Comparison of ENCODE assay signal across 8 mouse cellular contexts in the genomic region with DNA sequence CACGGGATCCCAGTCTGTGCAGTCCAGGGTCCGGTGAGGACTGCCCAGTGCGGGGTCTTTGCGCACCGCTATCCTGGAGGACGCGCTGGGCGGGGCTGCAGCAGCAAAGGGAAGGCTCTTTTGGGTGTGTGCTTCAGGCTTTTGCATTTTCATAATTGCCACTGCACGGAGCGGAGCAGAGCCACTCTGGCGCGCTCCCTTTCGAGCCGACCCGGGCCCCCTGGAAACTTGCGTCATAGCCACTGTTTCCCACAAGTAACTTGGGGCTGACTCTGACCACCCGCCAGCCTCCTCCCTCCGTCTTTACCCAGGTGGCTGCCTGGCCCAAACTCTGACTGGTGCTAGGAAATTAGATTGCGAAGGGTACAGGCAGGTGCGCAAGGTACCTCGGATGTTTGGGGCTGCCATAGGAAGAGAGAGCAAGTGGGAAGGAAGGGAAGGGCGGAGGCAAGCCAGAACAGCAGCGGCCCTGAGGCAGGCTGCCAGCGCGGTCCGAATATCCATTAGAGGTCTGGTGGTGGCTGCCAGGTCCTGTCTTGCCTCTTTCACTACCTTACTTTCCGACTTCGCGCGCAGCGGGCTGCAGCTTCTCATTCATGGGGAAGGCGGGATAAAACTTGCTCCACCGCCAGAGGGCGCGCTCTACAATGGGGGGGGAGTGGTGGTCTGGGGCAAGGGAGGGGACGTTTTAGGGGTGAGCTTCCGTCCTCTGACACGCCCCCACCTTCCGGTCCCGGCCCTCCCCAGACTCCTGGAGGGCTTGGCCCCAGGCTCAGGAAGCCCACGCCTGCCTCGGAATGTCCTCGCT. TPM values are rescaled to one million over a fixed set of nuclear protein-coding genes. Genes with fewer than 3 reads are reported as not detected.
A peak's percentile ranks its signal among the peaks of the same experiment; 100 is the strongest.
DNase-seq lines count a peak whose midpoint lies in the region; ATAC-seq lines count a peak whose summit lies in the region.

No protein-coding gene starts in this region.

- no peaks in the 10 kb centered on the region for H3K27me3 ChIP-seq in hindbrain, embryonic 16.5 days (replicated peaks; ENCODE audit: control insufficient read depth, insufficient read depth, low read length)

- peaks cover 10% of the 10 kb centered on the region for H3K4me1 ChIP-seq in hindbrain, embryonic 16.5 days (ENCODE audit: control insufficient read depth, insufficient read depth, low read depth, low read length)

- no peaks in the 10 kb centered on the region for H3K9me3 ChIP-seq in hindbrain, embryonic 16.5 days (ENCODE audit: control insufficient read depth, low read length)

- peak overlapping the region; percentile 96 for H3K27ac ChIP-seq in hindbrain, embryonic 16.5 days (ENCODE audit: low read depth, low read length)

- H3K9ac ChIP-seq in hindbrain, embryonic 16.5 days (ENCODE audit: low read depth, low read length) = peak overlapping the region; percentile 83

- no peaks in the 10 kb centered on the region for H3K36me3 ChIP-seq in hindbrain, embryonic 16.5 days (ENCODE audit: control insufficient read depth, insufficient read depth, low read length)

- DNase-seq in cerebellum, postnatal 36 days = peak; percentile 62 to 63
- DNase-seq in gastrocnemius, adult 8-10 months (ENCODE audit: low spot score in 2 of 2) = peak; percentile 74 to 77
- peak; percentile 43 to 86 for DNase-seq in left cerebral cortex, postnatal 10 days (ENCODE audit: extremely low spot score in 1 of 2, low spot score in 2 of 2)
- DNase-seq in right cerebral cortex, postnatal 10 days (ENCODE audit: low spot score in 2 of 2) = peak; percentile 72 to 73
- DNase-seq in urinary bladder, postnatal 14 days (ENCODE audit: low spot score) = peak; percentile 78

- intact Hi-C loops in left cerebral cortex, postnatal 10 days (cut with DNase I) = no loop called here

- ATAC-seq in activated CD4-positive, CD25-positive, alpha-beta regulatory T cell, adult 4 months = peak; percentile 4
- ATAC-seq in hindbrain, embryonic 16.5 days = peak; percentile 37
- peak; percentile 21 for ATAC-seq in megakaryocyte, adult 5-6 weeks (ENCODE audit: poor library complexity, severe bottlenecking)

- peak overlapping the region; percentile 89 for H3K4me2 ChIP-seq in hindbrain, embryonic 16.5 days (ENCODE audit: low read length)

- WGBS in hindbrain, embryonic 16.5 days = 1% methylated on average over 40 of the region's 43 CpGs

- peak overlapping the region; percentile 73 for H3K4me3 ChIP-seq in hindbrain, embryonic 16.5 days (ENCODE audit: low read length)

RNA-seq across cellular contexts. Expression of a gene that starts 0.7 kb away (rescaled TPM):
- polyA plus RNA-seq in activated CD4-positive, CD25-positive, alpha-beta regulatory T cell, adult 4 months (2017; shearing (Covaris generic)) = 1 to 10 TPM; 4.1 to 6.2 TPM
- total RNA-seq in gastrocnemius, adult 8-10 months (2022) = 1 to 10 TPM; 3.2 to 5.5 (median 3.7) TPM
- polyA plus RNA-seq in hindbrain, embryonic 16.5 days (2015; fragmentation: Nextera tagmentation; extraction: Ambion mirVana) = 8.5 and 10.6 TPM in 2 replicates
- total RNA-seq in left cerebral cortex, postnatal 10 days (2021) = 1 to 10 TPM; 3.1 to 3.4 TPM
- total RNA-seq in megakaryocyte, adult 5-6 weeks (2015) = 10.1 and 11.1 TPM in 2 replicates
- 12.6 and 12.8 TPM in 2 replicates for total RNA-seq in megakaryocyte, adult 5-6 weeks (2017)

RNA-seq across cellular contexts. Expression of a gene that starts 18.7 kb away (rescaled TPM):
- 1 to 10 TPM in 1 of 2 experiments, under 1 TPM in 1; 0.20 to 1.9 TPM for polyA plus RNA-seq in activated CD4-positive, CD25-positive, alpha-beta regulatory T cell, adult 4 months (2017; shearing (Covaris generic))
- 1,000 to 10,000 TPM; 1,019 to 1,332 (median 1,204) TPM for total RNA-seq in gastrocnemius, adult 8-10 months (2022)
- polyA plus RNA-seq in hindbrain, embryonic 16.5 days (2015; fragmentation: Nextera tagmentation; extraction: Ambion mirVana) = 16.3 and 27.7 TPM in 2 replicates
- total RNA-seq in left cerebral cortex, postnatal 10 days (2021) = 10 to 100 TPM; 19.7 to 20.6 TPM
- total RNA-seq in megakaryocyte, adult 5-6 weeks (2015) = 2.9 and 3.1 TPM in 2 replicates
- 1.8 and 10.9 TPM in 2 replicates for total RNA-seq in megakaryocyte, adult 5-6 weeks (2017)

RNA-seq across cellular contexts. Expression of a gene that starts 34.2 kb away (rescaled TPM):
- polyA plus RNA-seq in activated CD4-positive, CD25-positive, alpha-beta regulatory T cell, adult 4 months (2017; shearing (Covaris generic)) = under 1 TPM in 1 of 2 experiments, not detected in 1; 0.71 TPM
- 1 to 10 TPM; 1.8 to 4.0 (median 3.5) TPM for total RNA-seq in gastrocnemius, adult 8-10 months (2022)
- 13.0 and 14.2 TPM in 2 replicates for polyA plus RNA-seq in hindbrain, embryonic 16.5 days (2015; fragmentation: Nextera tagmentation; extraction: Ambion mirVana)
- 10 to 100 TPM; 15.9 to 18.9 TPM for total RNA-seq in left cerebral cortex, postnatal 10 days (2021)
- total RNA-seq in megakaryocyte, adult 5-6 weeks (2015) = 0.80 TPM in 2 replicates
- total RNA-seq in megakaryocyte, adult 5-6 weeks (2017) = 0.28 and 0.51 TPM in 2 replicates

Comparison
In these comparisons a context has a peak if more than half of its experiments do, and no peak if none do; other contexts are left out.
1. Peak in every context shown above with its lines: DNase-seq, ATAC-seq, H3K4me3 ChIP-seq and H3K27ac ChIP-seq.
2. RNA of a gene that starts 18.7 kb away (total RNA-seq): 1,019 to 1,332 TPM in gastrocnemius, adult 8-10 months; 19.7 to 20.6 TPM in left cerebral cortex, postnatal 10 days and 1.8 to 10.9 TPM in megakaryocyte, adult 5-6 weeks; every median in the first group is over 10 times any median in the second.